Mouse (Mus musculus): ENCODE measurements around the gene Aif1.

DNA sequence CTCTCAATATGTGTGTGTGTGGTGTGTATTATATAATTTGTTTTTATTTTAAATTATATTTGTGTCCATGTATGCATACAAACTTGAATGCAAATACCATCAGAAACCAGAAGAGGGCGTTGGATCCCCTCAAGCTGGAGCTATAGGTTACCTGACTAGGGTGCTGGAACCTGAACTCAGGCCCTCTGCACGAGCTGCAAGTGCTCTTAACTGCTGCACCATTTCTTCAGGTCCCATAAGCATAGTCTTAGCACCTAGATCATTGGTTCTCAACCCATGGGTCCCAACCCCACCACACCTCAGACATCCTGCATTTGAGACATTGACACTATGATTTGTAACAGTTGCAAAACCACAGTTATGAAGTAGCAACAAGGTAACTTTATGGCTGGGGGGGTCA lies 15.9 kb upstream of the Aif1 start:
- TF ChIP-seq CTCF (IDR thresholded peaks at IDR 0.05; ENCODE audit: control insufficient read depth, insufficient read depth, insufficient read length) (no peak), USF1 (IDR thresholded peaks at IDR 0.05; ENCODE audit: low read depth) (no peak), MYOG (IDR thresholded peaks at IDR 0.05; ENCODE audit: control insufficient read depth, extremely low read depth, insufficient read length) (no peak), MYOD1 (IDR thresholded peaks at IDR 0.05; ENCODE audit: control insufficient read depth, insufficient read length, low read depth) (no peak), FOSL1 (IDR thresholded peaks at IDR 0.05; ENCODE audit: insufficient read depth, low read length, poor library complexity, severe bottlenecking) (no peak), CEBPB (IDR thresholded peaks at IDR 0.05; ENCODE audit: low read depth) (no peak), MAX (IDR thresholded peaks at IDR 0.05) (no peak)

Measured in C2C12 (cell line).